Mouse (Mus musculus) megakaryocyte, adult 5-6 weeks (primary cell): ENCODE measurements around the gene Gpatch3. TPM values are rescaled to one million over a fixed set of nuclear protein-coding genes. Genes with fewer than 3 reads are reported as not detected.

ENCODE experiments used
- total RNA-seq, 2 experiments: library from RNA; stranded (forward) in 1 of 2; stranded (reverse) in 1 of 2; fragments of 153-499, 151-499 nt in 1 of 2; fragments of 221-1000, 200-1000 nt in 1 of 2; gene quantifications; 2 replicates each; pipeline versions ENCODE4 v1.2.3 to v1.2.4; 2015 to 2017

The Gpatch3 gene
- total RNA-seq, 2 experiments from 2014 or later: 3.7 to 40.2 TPM

Other genes with a start within 250 kb of the Gpatch3 start
- 16.5 and 18.5 TPM in 2 replicates for gene Wdtc1, start 221.3 kb upstream of the Gpatch3 start, total RNA-seq (2015)
- 11.6 and 14.1 TPM in 2 replicates for gene Wdtc1, start 221.3 kb upstream of the Gpatch3 start, total RNA-seq (2017)
- 20.3 and 23.1 TPM in 2 replicates for gene Slc9a1, start 205.0 kb upstream of the Gpatch3 start, total RNA-seq (2015)
- gene Slc9a1, start 205.0 kb upstream of the Gpatch3 start, total RNA-seq (2017): 11.0 and 11.6 TPM in 2 replicates
- not detected in 2 replicates for gene Tent5b, start 94.6 kb upstream of the Gpatch3 start, total RNA-seq (2015)
- not detected in 2 replicates for gene Tent5b, start 94.6 kb upstream of the Gpatch3 start, total RNA-seq (2017)
- not detected in 2 replicates for gene Trnp1, start 76.2 kb upstream of the Gpatch3 start, total RNA-seq (2015)
- gene Trnp1, start 76.2 kb upstream of the Gpatch3 start, total RNA-seq (2017): not detected in 2 replicates
- gene Kdf1, start 55.8 kb upstream of the Gpatch3 start, total RNA-seq (2015): not detected in 2 replicates
- gene Kdf1, start 55.8 kb upstream of the Gpatch3 start, total RNA-seq (2017): not detected in 2 replicates
- gene Nudc, start 28.7 kb upstream of the Gpatch3 start, total RNA-seq (2015): 76.9 and 82.3 TPM in 2 replicates
- 114 and 120 TPM in 2 replicates for gene Nudc, start 28.7 kb upstream of the Gpatch3 start, total RNA-seq (2017)
- gene Nr0b2, start 21.4 kb upstream of the Gpatch3 start, total RNA-seq (2015): 0.23 and 1.5 TPM in 2 replicates
- 0.20 TPM in 1 of 2 replicates, not detected in the other for gene Nr0b2, start 21.4 kb upstream of the Gpatch3 start, total RNA-seq (2017)
- 14.0 and 15.1 TPM in 2 replicates for gene Gpn2, start 9.6 kb downstream of the Gpatch3 start, total RNA-seq (2015)
- 12.8 and 15.5 TPM in 2 replicates for gene Gpn2, start 9.6 kb downstream of the Gpatch3 start, total RNA-seq (2017)
- gene Sfn, start 27.4 kb downstream of the Gpatch3 start, total RNA-seq (2015): 2.5 and 4.1 TPM in 2 replicates
- 1.2 and 4.0 TPM in 2 replicates for gene Sfn, start 27.4 kb downstream of the Gpatch3 start, total RNA-seq (2017)
- gene Zdhhc18, start 75.4 kb downstream of the Gpatch3 start, total RNA-seq (2015): 15.0 and 29.5 TPM in 2 replicates
- gene Zdhhc18, start 75.4 kb downstream of the Gpatch3 start, total RNA-seq (2017): 9.3 and 12.2 TPM in 2 replicates
- gene Pigv, start 97.9 kb downstream of the Gpatch3 start, total RNA-seq (2015): 7.5 and 7.8 TPM in 2 replicates
- 7.2 and 7.9 TPM in 2 replicates for gene Pigv, start 97.9 kb downstream of the Gpatch3 start, total RNA-seq (2017)
- gene Arid1a, start 182.0 kb downstream of the Gpatch3 start, total RNA-seq (2015): 95.9 and 112 TPM in 2 replicates
- gene Arid1a, start 182.0 kb downstream of the Gpatch3 start, total RNA-seq (2017): 29.7 and 40.6 TPM in 2 replicates